Mouse (Mus musculus): Measurements from ENCODE around the gene Zbtb42.

Zbtb42 gene

GRCm38 (mm10) chr12:112693185-112694126 lies 14.8 kb downstream of the Zbtb42 start:
- DNase-seq: peak; percentile 99

- DNase-seq: no peak
Observed at GRCm38 (mm10) chr12:112694127-112694475, 15.5 kb downstream of the Zbtb42 start.

GRCm38 (mm10) chr12:112696806-112697425 lies 18.3 kb downstream of the Zbtb42 start:
- DNase-seq: no peak

- no peak for DNase-seq
Observed at GRCm38 (mm10) chr12:112700522-112700921, 21.9 kb downstream of the Zbtb42 start.

GRCm38 (mm10) chr12:112702374-112703320 lies 24.0 kb downstream of the Zbtb42 start:
- DNase-seq: no peak

GRCm38 (mm10) chr12:112706704-112707572 lies 28.3 kb downstream of the Zbtb42 start:
- peak; percentile 98 for DNase-seq

- DNase-seq: no peak
Observed at GRCm38 (mm10) chr12:112707573-112707869, 28.9 kb downstream of the Zbtb42 start.

- DNase-seq: peak; percentile 94
Observed at GRCm38 (mm10) chr12:112713984-112714383, 35.4 kb downstream of the Zbtb42 start.

- DNase-seq: no peak
Observed at GRCm38 (mm10) chr12:112717140-112717539, 38.5 kb downstream of the Zbtb42 start.

GRCm38 (mm10) chr12:112718995-112719394 lies 40.4 kb downstream of the Zbtb42 start:
- DNase-seq: no peak

- DNase-seq: no peak
Observed at GRCm38 (mm10) chr12:112720216-112720615, 41.6 kb downstream of the Zbtb42 start, which contains the start of gene Cep170b. Gene Cep170b (plus strand): TSS chr12:112720455.

- DNase-seq: no peak
Observed at GRCm38 (mm10) chr12:112720890-112721423, 42.3 kb downstream of the Zbtb42 start.

- peak; percentile 95 for DNase-seq
Observed at GRCm38 (mm10) chr12:112721424-112722239, 43.0 kb downstream of the Zbtb42 start.

- peak; percentile 95 for DNase-seq
Observed at GRCm38 (mm10) chr12:112722240-112723027, 43.8 kb downstream of the Zbtb42 start.

GRCm38 (mm10) chr12:112723028-112723330 lies 44.4 kb downstream of the Zbtb42 start:
- DNase-seq: peak; percentile 93

- DNase-seq: no peak
Observed at GRCm38 (mm10) chr12:112723445-112723844, 44.8 kb downstream of the Zbtb42 start.

GRCm38 (mm10) chr12:112724077-112724805 lies 45.6 kb downstream of the Zbtb42 start:
- DNase-seq: peak; percentile 95

GRCm38 (mm10) chr12:112727801-112728200 lies 49.2 kb downstream of the Zbtb42 start:
- DNase-seq: no peak

GRCm38 (mm10) chr12:112730808-112731207 lies 52.2 kb downstream of the Zbtb42 start:
- DNase-seq: no peak

Measured in heart, adult 11 months (tissue).